In the genomic region with DNA sequence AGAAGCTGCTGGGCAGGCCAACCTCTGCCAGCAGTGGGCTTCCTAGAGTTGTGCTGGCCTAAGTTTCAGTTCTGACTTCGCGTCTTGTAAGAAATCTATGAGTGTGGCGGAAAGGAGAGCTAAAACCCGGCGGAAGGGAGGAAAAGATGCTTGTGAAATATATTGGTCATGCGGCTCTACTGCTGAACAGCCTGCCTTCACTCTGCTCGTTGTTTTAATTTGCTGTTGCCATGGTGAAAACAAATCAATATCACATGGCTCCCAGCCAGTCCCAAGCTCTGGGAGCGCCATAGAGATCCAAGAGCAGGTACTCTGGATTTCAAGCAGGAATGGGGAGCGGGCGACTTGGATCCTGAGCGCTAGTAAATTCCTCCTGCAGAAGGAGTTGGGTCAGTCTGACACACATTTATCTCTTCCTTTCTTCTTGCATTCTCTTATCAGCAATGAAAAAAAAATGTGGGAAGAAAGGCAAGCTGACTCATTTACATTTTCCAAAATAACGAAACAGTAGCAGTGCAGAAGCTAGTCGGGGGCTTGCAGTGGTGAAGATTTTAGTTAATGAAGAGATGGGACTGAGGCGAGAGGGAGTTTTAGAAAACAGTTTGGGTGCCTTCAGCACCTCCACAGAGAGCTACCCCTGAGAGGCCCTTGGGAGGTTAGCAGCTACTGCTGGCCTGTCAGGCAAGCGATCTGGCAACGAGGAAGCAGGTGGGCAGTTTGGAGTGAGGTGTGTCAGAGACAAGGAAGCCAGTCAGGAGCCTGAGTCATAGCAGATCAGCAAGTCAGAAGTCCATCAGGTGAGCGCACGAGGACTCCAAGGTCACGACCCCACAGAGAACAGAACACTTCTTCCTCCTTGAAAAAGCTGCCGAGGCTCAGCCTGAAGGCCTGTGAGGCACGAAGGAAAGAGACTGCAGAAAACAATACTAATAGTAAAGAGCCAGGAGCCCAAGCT, we compare ENCODE assay signal across 8 mouse cellular contexts. TPM values are rescaled to one million over a fixed set of nuclear protein-coding genes. Genes with fewer than 3 reads are reported as not detected.
A peak's percentile ranks its signal among the peaks of the same experiment; 100 is the strongest.
DNase-seq lines count a peak whose midpoint lies in the region; ATAC-seq and TF ChIP-seq lines count a peak whose summit lies in the region.

No protein-coding gene starts in this region.

- H3K27ac ChIP-seq in kidney, postnatal 0 days: peak overlapping the region; percentile 89
- peak overlapping the region; percentile 97 for H3K27ac ChIP-seq in lung, embryonic 16.5 days (ENCODE audit: low read length)
- peak overlapping the region; percentile 59 for H3K27ac ChIP-seq in olfactory bulb, adult 2 months (ENCODE audit: insufficient read depth, low read depth, low read length)

- 22% methylated on average over 21 of the region's 21 CpGs for WGBS in kidney, postnatal 0 days
- 10% methylated on average over 21 of the region's 21 CpGs for WGBS in lung, embryonic 16.5 days
- WGBS in olfactory bulb, adult 2 months: 16% methylated on average over 21 of the region's 21 CpGs

- no peaks in the 10 kb centered on the region for H3K27me3 ChIP-seq in kidney, postnatal 0 days (ENCODE audit: insufficient read depth, low read length)
- no peaks in the 10 kb centered on the region for H3K27me3 ChIP-seq in lung, embryonic 16.5 days (ENCODE audit: control insufficient read depth, insufficient read depth, low read depth, low read length)

- peak; percentile 29; the same call in 1 of the 2 replicates for TF ChIP-seq CTCF in kidney, postnatal 0 days (IDR thresholded peaks at IDR 0.05; ENCODE audit: low read depth)
- TF ChIP-seq CTCF in olfactory bulb, adult 2 months (IDR thresholded peaks at IDR 0.05; ENCODE audit: insufficient read depth, low read depth, low read length): no peak

- H3K4me3 ChIP-seq in kidney, postnatal 0 days (replicated peaks; ENCODE audit: low read depth, low read length): peak overlapping the region; percentile 73
- peak overlapping the region; percentile 79 for H3K4me3 ChIP-seq in lung, embryonic 16.5 days (ENCODE audit: low read length)
- H3K4me3 ChIP-seq in olfactory bulb, adult 2 months (ENCODE audit: insufficient read depth, low read depth, low read length): peak overlapping the region; percentile 48

- TF ChIP-seq POLR2A in olfactory bulb, adult 2 months (IDR thresholded peaks at IDR 0.05; ENCODE audit: insufficient read depth, low read depth, low read length): no peak

- peak overlapping the region; percentile 35; the same call in 1 of the 2 replicates for H3K9ac ChIP-seq in kidney, postnatal 0 days (ENCODE audit: low read depth, low read length)
- peak overlapping the region; percentile 84 for H3K9ac ChIP-seq in lung, embryonic 16.5 days (ENCODE audit: low read length)

- peaks cover 46% of the 10 kb centered on the region for H3K4me1 ChIP-seq in kidney, postnatal 0 days (replicated peaks; ENCODE audit: insufficient read depth, low read length)
- H3K4me1 ChIP-seq in lung, embryonic 16.5 days (replicated peaks; ENCODE audit: control insufficient read depth, insufficient read depth, low read length): peaks cover 45% of the 10 kb centered on the region
- H3K4me1 ChIP-seq in olfactory bulb, adult 2 months (ENCODE audit: control insufficient read depth, insufficient read depth, low read length): peaks cover 13% of the 10 kb centered on the region

- H3K36me3 ChIP-seq in kidney, postnatal 0 days (ENCODE audit: insufficient read depth, low read length): no peaks in the 10 kb centered on the region
- H3K36me3 ChIP-seq in lung, embryonic 16.5 days (ENCODE audit: control insufficient read depth, insufficient read depth, low read length): no peaks in the 10 kb centered on the region

- H3K4me2 ChIP-seq in kidney, postnatal 0 days (ENCODE audit: low read length): peak overlapping the region; percentile 89
- H3K4me2 ChIP-seq in lung, embryonic 16.5 days (ENCODE audit: low read depth, low read length): peak overlapping the region; percentile 95

- peak; percentile 58 for DNase-seq in cerebellum, adult 9-10 months
- no peak for DNase-seq in cerebellum, postnatal 36 days
- DNase-seq in urinary bladder, postnatal 14 days (ENCODE audit: low spot score): peak; percentile 66
- DNase-seq in urinary bladder, postnatal 4 days (ENCODE audit: low spot score in 2 of 2): no peak
- DNase-seq in heart, adult 8-10 months (ENCODE audit: low spot score): peak; percentile 67
- DNase-seq in kidney, postnatal 0 days (ENCODE audit: low spot score): peak; percentile 61

- ATAC-seq in kidney, postnatal 0 days (replicated peaks; ENCODE audit: low FRiP score, low read depth): no peak
- 0 out of 2 replicates have a peak, but pooled peaks have one; percentile 3 for ATAC-seq in lung, embryonic 16.5 days (ENCODE audit: low read depth)

- no peaks in the 10 kb centered on the region for H3K9me3 ChIP-seq in kidney, postnatal 0 days (replicated peaks; ENCODE audit: low read length)
- H3K9me3 ChIP-seq in lung, embryonic 16.5 days (ENCODE audit: control insufficient read depth, low read length): no peaks in the 10 kb centered on the region

RNA-seq across cellular contexts. Expression of a gene that starts 3.1 kb away (rescaled TPM):
- 100 to 1,000 TPM; 236 to 260 (median 252) TPM for total RNA-seq in heart, adult 8-10 months (2022)
- polyA plus RNA-seq in kidney, postnatal 0 days (2015; fragmentation: Nextera tagmentation; extraction: Ambion mirVana): 119 and 122 TPM in 2 replicates
- polyA plus RNA-seq in lung, embryonic 16.5 days (2015; fragmentation: Nextera tagmentation; extraction: Ambion mirVana): 162 and 164 TPM in 2 replicates
- polyA plus RNA-seq in olfactory bulb, adult 2 months (2012; ENCODE audit: insufficient read depth, insufficient read length, low replicate concordance, missing spikeins): 141 and 206 TPM in 2 replicates

Comparison
In these comparisons a context has a peak if more than half of its experiments do, and no peak if none do; other contexts are left out.
1. DNase-seq: peak in cerebellum, adult 9-10 months (single experiment), urinary bladder, postnatal 14 days (single experiment), heart, adult 8-10 months (single experiment) and kidney, postnatal 0 days (single experiment); none in cerebellum, postnatal 36 days (0 of 2) and urinary bladder, postnatal 4 days (0 of 2).
2. Peak in every context shown above with its lines, with median percentiles within 50 percentile points of each other: H3K27ac ChIP-seq and H3K4me3 ChIP-seq.